Mouse (Mus musculus) midbrain, embryonic 14.5 days (tissue): ENCODE measurements at regions not wholly inside any gene's neighbourhood (a gene's known extent, or its start where the extent isn't known, plus 50 kb on each side); places are given as distances from the start of the nearest gene placed in this dataset.

Source experiments
- ATAC-seq: fragments of 200-750 bp; cut with Nextera tagmentation; 2 replicates; pipeline ENCODE4 v1.8.0; 2017; ENCODE audit warnings: moderate number of reproducible peaks, moderate library complexity; ENCODE audit not compliant: low FRiP score, low TSS enrichment
- DNase-seq: peaks from one replicate; pipeline ENCODE4 v3.0.0-alpha.2; 2015
- H3K27ac ChIP-seq: fragments of 300-500 bp; sonication (generic); replicated peaks from 2 replicates; pipeline ENCODE4 v1.5.1; 2014; ENCODE audit warnings: mild to moderate bottlenecking, low read depth, low read length, moderate library complexity
- H3K27me3 ChIP-seq: fragments of 300-500 bp; sonication (generic); 2 replicates; pipeline ENCODE4 v1.6.1; 2014; ENCODE audit warnings: low read length, control low read depth, mixed read lengths; ENCODE audit not compliant: control insufficient read depth, insufficient read depth
- H3K36me3 ChIP-seq: fragments of 300-500 bp; sonication (generic); 2 replicates; pipeline ENCODE4 v1.6.1; 2014; ENCODE audit warnings: low read length, control low read depth; ENCODE audit not compliant: control insufficient read depth, insufficient read depth
- H3K4me1 ChIP-seq: fragments of 300-500 bp; sonication (generic); 2 replicates; pipeline ENCODE4 v1.6.1; 2014; ENCODE audit warnings: mild to moderate bottlenecking, antibody characterized with exemption, low read length, control low read depth; ENCODE audit not compliant: control insufficient read depth, insufficient read depth
- H3K4me2 ChIP-seq: fragments of 300-500 bp; sonication (generic); 2 replicates; pipeline ENCODE4 v1.6.1; 2014; ENCODE audit warnings: mild to moderate bottlenecking, low read length, moderate library complexity
- H3K4me3 ChIP-seq: fragments of 300-500 bp; sonication (generic); replicated peaks from 2 replicates; pipeline ENCODE4 v1.5.1; 2014; ENCODE audit warnings: low read depth, low read length
- H3K9ac ChIP-seq: fragments of 300-500 bp; sonication (generic); replicated peaks from 2 replicates; pipeline ENCODE4 v1.6.1; 2014; ENCODE audit warnings: mild to moderate bottlenecking, low read length, moderate library complexity
- H3K9me3 ChIP-seq: fragments of 300-500 bp; sonication (generic); 2 replicates; pipeline ENCODE4 v1.6.1; 2016; ENCODE audit warnings: low read length, control low read depth, mixed read lengths; ENCODE audit not compliant: control insufficient read depth
- WGBS: fragments of 180-500 bp; shearing (Covaris S2); extraction: QIAGEN DNeasy Blood & Tissue Kit; methylation state at CpG from one replicate; pipeline ENCODE4 v1.1.7; 2014; 5-methylcytosine and 5-hydroxymethylcytosine counted together

DNA sequence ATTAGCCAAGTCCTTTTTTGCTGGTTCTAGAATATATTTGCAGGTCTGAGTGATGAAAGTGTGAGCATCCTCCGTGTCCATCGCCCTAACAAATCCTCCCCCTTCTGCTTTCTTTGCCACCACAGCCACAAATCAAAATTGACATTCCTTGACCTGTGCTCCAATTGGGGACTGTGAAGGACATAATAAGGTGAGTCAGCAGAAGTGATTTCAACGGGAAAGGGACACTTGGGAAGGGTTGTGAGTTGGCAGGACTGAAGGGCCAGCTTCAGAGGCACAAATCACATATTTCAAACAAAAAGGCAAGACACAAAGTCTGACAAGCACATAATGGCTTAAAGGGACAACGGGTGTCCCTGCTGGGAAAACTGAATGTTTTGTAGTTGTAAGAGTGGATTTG is 784.2 kb upstream of the Lrrc6 start:
- H3K4me2 ChIP-seq, result no peak overlapping the region
- ATAC-seq (no peak), DNase-seq (no peak)
- H3K27me3 ChIP-seq, result no peaks in the 10 kb centered on the region
- H3K36me3 ChIP-seq, result no peaks in the 10 kb centered on the region
- H3K4me1 ChIP-seq, result no peaks in the 10 kb centered on the region
- WGBS, result 47% methylated on average over 4 of the region's 4 CpGs
- H3K9me3 ChIP-seq, result no peaks in the 10 kb centered on the region
- H3K27ac ChIP-seq, result no peak overlapping the region
- H3K4me3 ChIP-seq, result no peak overlapping the region
- no peak overlapping the region for H3K9ac ChIP-seq

DNA sequence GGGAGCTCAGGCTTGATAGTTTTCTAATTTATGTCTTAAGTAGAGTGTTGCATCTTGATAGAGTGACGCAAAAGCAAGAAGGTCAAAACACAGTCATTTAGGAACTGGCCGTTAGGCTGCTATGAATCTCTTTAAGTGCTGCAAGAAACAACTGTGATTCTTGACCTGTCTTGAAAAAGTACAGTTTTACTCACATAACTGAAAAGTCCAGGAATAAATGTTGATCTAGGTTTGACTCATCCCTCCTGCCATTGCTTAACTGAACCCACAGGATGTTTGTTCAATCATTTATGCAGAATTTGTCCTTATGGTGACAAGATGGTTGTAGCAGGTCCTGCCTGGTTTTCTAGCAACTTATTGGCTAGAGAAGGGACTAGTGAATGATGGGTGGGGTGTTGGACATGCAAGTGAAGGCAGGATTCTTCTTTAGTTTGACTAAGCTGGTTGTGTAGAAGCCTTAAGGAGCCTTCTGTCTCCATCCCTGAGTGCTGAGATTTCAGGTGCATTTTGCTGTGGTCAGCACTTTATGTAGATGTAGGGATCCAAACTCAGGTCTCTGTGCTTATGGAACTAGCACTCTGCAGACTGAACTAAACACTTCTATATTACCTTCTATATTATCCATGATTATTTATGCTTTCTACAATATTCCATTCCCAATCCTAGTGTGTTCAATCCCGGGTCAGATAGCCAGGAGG is 782.7 kb upstream of the Lrrc6 start:
- DNase-seq (no peak), ATAC-seq (no peak)
- Histone ChIP-seq H3K27ac (no peak overlapping the region), H3K4me2 (no peak overlapping the region), H3K9me3 (no peaks in the 10 kb centered on the region), H3K9ac (no peak overlapping the region), H3K27me3 (no peaks in the 10 kb centered on the region), H3K4me1 (no peaks in the 10 kb centered on the region), H3K36me3 (no peaks in the 10 kb centered on the region), H3K4me3 (no peak overlapping the region)
- WGBS, result 91% methylated on average over 3 of the region's 3 CpGs

DNA sequence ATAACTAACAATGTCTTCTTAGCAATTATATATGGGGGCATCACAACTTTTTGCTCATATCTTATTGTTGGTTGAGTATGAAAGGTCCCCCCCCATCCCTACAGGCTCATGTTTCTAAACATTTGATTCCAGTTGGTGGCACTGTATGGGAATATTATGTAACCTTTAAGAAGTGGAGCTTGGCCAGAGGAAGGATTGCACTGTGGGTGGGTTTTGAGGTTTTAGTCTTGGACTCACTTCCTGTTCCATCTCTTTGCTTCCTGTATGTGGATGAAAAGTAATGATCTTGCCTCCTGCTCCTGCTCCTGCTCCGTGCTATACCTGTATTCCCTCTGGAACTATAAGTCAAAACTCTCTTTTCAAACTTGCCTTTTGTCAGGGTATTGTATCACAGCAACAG is 778.2 kb upstream of the Lrrc6 start:
- no peak for DNase-seq
- H3K27me3 ChIP-seq, result no peaks in the 10 kb centered on the region
- H3K36me3 ChIP-seq, result no peaks in the 10 kb centered on the region
- no peak overlapping the region for H3K4me3 ChIP-seq
- no peaks in the 10 kb centered on the region for H3K4me1 ChIP-seq
- H3K9ac ChIP-seq, result no peak overlapping the region
- no peak for ATAC-seq
- WGBS, result 78% methylated on average over 1 of the region's 1 CpGs
- no peak overlapping the region for H3K4me2 ChIP-seq
- H3K27ac ChIP-seq, result no peak overlapping the region
- H3K9me3 ChIP-seq, result no peaks in the 10 kb centered on the region

DNA sequence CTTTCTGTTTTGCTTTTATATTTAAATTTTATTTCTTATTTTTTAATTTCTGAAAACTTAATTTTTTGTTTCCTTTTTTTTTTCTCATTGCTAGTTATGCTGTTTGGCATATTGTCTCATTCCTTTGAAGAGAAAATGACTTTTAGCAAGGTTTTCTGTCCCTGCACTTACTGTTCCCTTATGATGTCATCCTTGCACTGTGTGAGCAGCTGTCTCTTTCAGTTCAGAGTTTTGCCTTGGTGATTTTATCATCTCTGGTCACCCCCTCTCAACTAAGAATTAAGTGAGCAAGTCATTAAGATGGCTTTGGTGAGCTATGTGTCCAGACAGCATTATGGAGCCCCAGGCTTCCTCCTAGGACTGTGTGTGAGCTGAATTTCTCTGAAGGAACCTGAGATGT is 774.3 kb upstream of the Lrrc6 start:
- ATAC-seq, result no peak
- no peak overlapping the region for H3K4me2 ChIP-seq

DNA sequence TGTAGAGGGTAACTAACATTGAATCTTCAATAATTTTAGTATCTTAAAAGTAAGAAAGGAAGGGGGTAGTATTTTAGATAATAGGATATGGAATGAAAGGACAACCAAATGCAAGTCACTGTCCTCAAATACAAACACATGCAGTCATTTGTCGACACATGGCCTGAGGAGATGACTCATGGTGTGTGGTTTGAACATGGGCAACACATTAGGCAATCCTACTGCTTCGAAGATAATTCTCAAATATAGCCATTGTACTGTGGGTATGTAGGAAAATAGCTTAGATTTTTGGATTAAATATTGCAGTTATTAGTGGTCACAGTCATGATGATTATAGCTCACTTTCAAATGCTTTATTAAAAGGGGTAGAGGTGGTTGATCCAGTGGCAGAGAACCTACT is 771.7 kb upstream of the Lrrc6 start:
- WGBS, result 96% methylated on average over 2 of the region's 2 CpGs
- ATAC-seq (no peak), DNase-seq (no peak)
- Histone ChIP-seq H3K27me3 (no peaks in the 10 kb centered on the region), H3K4me2 (no peak overlapping the region), H3K9ac (no peak overlapping the region), H3K9me3 (no peaks in the 10 kb centered on the region), H3K4me3 (no peak overlapping the region), H3K4me1 (no peaks in the 10 kb centered on the region), H3K27ac (no peak overlapping the region), H3K36me3 (no peaks in the 10 kb centered on the region)

More for the DNA sequence above, 774.3 kb upstream of the Lrrc6 start:
- H3K9ac ChIP-seq, result no peak overlapping the region
- H3K27ac ChIP-seq, result no peak overlapping the region
- H3K36me3 ChIP-seq, result no peaks in the 10 kb centered on the region
- H3K4me1 ChIP-seq, result no peaks in the 10 kb centered on the region
- H3K9me3 ChIP-seq, result no peaks in the 10 kb centered on the region
- H3K4me3 ChIP-seq, result no peak overlapping the region
- no peak for DNase-seq
- H3K27me3 ChIP-seq, result no peaks in the 10 kb centered on the region

DNA sequence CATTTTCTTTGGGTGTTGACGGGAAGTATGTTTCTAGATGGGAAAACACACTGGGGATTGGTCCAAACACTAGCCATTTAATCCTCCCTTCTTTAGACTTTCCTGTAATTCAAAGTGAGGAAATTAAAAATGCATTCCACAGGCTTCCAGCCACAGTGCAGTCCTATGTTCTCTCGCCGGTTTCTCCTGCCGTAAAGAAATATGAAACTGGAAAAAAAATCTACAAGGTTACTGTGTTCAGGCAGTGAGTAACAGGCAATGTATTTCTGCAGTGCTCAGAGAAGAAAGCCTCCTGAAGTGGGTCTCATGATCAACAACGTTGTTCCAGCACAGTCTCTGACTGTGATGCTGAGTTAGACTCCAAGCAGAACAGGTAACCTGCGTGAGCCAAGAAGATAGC is 763.0 kb upstream of the Lrrc6 start:
- DNase-seq (no peak), ATAC-seq (no peak)
- no peaks in the 10 kb centered on the region for H3K27me3 ChIP-seq
- WGBS, result 84% methylated on average over 6 of the region's 6 CpGs
- no peaks in the 10 kb centered on the region for H3K36me3 ChIP-seq
- H3K27ac ChIP-seq, result no peak overlapping the region
- no peaks in the 10 kb centered on the region for H3K4me1 ChIP-seq
- no peak overlapping the region for H3K9ac ChIP-seq
- no peak overlapping the region for H3K4me3 ChIP-seq
- no peaks in the 10 kb centered on the region for H3K9me3 ChIP-seq
- H3K4me2 ChIP-seq, result no peak overlapping the region

DNA sequence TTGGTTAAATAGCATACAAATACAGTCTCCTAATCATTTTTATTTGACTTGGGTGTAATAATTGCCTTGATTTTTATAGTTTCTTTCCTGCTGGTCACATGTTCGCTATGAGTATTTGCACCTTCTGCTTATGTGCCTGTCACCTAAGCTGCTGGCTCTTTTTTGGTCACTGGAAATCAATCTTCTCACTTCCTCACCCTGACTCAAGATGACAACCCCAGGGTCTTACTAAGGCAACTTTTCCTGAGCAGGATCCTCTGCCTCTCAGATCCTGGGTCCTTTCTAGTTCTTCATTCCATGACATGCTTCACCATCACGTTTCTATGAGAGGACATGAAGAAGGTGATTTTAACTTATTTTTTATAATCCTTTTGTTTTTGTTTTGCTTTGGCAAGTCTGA is 762.6 kb upstream of the Lrrc6 start:
- DNase-seq (no peak), ATAC-seq (no peak)
- Histone ChIP-seq H3K9me3 (no peaks in the 10 kb centered on the region), H3K4me3 (no peak overlapping the region), H3K36me3 (no peaks in the 10 kb centered on the region), H3K4me2 (no peak overlapping the region), H3K4me1 (no peaks in the 10 kb centered on the region), H3K9ac (no peak overlapping the region), H3K27me3 (no peaks in the 10 kb centered on the region), H3K27ac (no peak overlapping the region)
- WGBS, result 78% methylated on average over 2 of the region's 2 CpGs

DNA sequence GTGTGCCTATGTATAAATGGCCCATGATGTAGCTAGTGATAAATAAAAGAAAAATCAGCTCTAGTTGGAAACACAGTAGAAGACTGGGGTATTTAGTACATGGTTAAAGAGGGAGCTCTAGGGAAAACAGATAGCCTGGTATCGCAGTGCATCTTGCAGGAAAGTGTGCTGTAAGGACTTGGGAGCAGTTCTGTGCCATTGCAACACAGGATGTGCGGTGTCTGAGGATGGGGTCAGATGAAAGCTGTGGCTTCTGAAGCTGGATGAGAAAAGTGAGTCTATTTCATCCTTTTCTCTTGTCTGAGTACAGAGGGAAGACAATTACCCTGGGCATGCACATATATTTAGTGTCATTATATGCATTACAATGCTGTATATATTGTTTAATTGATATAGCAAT is 761.6 kb upstream of the Lrrc6 start:
- ATAC-seq (no peak), DNase-seq (no peak)
- Histone ChIP-seq H3K9ac (no peak overlapping the region), H3K9me3 (no peaks in the 10 kb centered on the region), H3K27me3 (no peaks in the 10 kb centered on the region), H3K4me2 (no peak overlapping the region), H3K4me3 (no peak overlapping the region), H3K4me1 (no peaks in the 10 kb centered on the region), H3K27ac (no peak overlapping the region), H3K36me3 (no peaks in the 10 kb centered on the region)
- 91% methylated on average over 2 of the region's 2 CpGs for WGBS

DNA sequence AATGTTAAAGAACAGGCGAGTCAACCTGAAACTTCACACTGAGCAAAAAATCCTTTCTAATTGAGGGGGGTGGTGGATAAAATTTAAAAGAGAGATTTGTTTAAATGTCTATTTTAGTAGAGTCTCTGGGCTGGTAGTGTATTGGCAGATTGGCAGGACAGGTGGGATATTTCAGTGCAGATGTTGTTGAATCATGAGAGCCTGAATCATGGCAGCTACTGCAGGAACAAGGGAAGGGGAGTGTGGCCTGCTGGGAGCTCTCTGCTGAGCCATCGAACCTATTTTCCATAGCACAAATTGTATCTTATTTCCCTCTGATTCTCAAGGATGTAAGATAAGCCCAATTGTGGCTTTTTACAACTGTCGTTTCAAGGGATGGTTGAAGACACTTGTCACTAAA is 760.0 kb upstream of the Lrrc6 start:
- H3K4me3 ChIP-seq, result no peak overlapping the region
- no peak overlapping the region for H3K9ac ChIP-seq
- no peaks in the 10 kb centered on the region for H3K9me3 ChIP-seq
- ATAC-seq, result no peak
- H3K36me3 ChIP-seq, result no peaks in the 10 kb centered on the region
- H3K4me2 ChIP-seq, result no peak overlapping the region
- 89% methylated on average over 3 of the region's 3 CpGs for WGBS
- H3K27ac ChIP-seq, result no peak overlapping the region
- DNase-seq, result no peak
- H3K4me1 ChIP-seq, result no peaks in the 10 kb centered on the region
- no peaks in the 10 kb centered on the region for H3K27me3 ChIP-seq
